Mouse (Mus musculus): ENCODE measurements around the gene Lrrc27.

GRCm38 (mm10) chr7:139235651-139236358, 23.0 kb downstream of the Lrrc27 start:
- TF ChIP-seq CTCF (IDR thresholded peaks at IDR 0.05; ENCODE audit: control insufficient read depth, insufficient read depth, low read length) (no peak), POLR2A (IDR thresholded peaks at IDR 0.05; ENCODE audit: borderline replicate concordance, control insufficient read depth, low read depth, low read length) (no peak)

All from bone marrow, adult 2 months (tissue).